Mouse (Mus musculus) bone marrow, adult 2 months (tissue): ENCODE measurements around the gene Rapgef5.

ENCODE experiments used
- CTCF ChIP-seq: fragments of 200-500 bp; IDR thresholded peaks from 2 replicates; pipeline ENCODE4 v1.5.1; 2011; ENCODE audit warnings: low read length, control low read depth; ENCODE audit not compliant: control insufficient read depth, insufficient read depth
- POLR2A ChIP-seq: fragments of 200-500 bp; IDR thresholded peaks from 2 replicates; pipeline ENCODE4 v1.6.1; 2011; ENCODE audit warnings: low read depth, mild to moderate bottlenecking, control low read depth, low read length, borderline replicate concordance; ENCODE audit not compliant: control insufficient read depth

- TF ChIP-seq POLR2A (no peak), CTCF (no peak)
Measured at GRCm38 (mm10) chr12:117674511-117674910, 158.2 kb downstream of the Rapgef5 start.
